Mouse (Mus musculus) neural tube, embryonic 14.5 days (tissue): ENCODE data around the gene Garnl3. TPM values are rescaled to one million over a fixed set of nuclear protein-coding genes. Genes with fewer than 3 reads are reported as not detected.
A peak's percentile ranks its signal among the peaks of the same experiment; 100 is the strongest.

Experiments used
- ATAC-seq: fragments of 200-750 bp; cut with Nextera tagmentation; 2 replicates; pipeline ENCODE4 v1.8.0; 2017; ENCODE audit warnings: low read depth, mild to moderate bottlenecking, moderate TSS enrichment, moderate library complexity
- H3K27ac ChIP-seq: fragments of 300-500 bp; sonication (generic); 2 replicates; pipeline ENCODE4 v1.5.1; 2014; ENCODE audit warnings: low read depth, mild to moderate bottlenecking, control low read depth, low read length, moderate library complexity, mixed read lengths
- H3K27me3 ChIP-seq: fragments of 300-500 bp; sonication (generic); 2 replicates; pipeline ENCODE4 v1.6.1; 2014; ENCODE audit warnings: low read length; ENCODE audit not compliant: control insufficient read depth, insufficient read depth
- H3K36me3 ChIP-seq: fragments of 300-500 bp; sonication (generic); 2 replicates; pipeline ENCODE4 v1.6.1; 2014; ENCODE audit warnings: low read length, mixed read lengths; ENCODE audit not compliant: control insufficient read depth, insufficient read depth
- H3K4me1 ChIP-seq: fragments of 300-500 bp; sonication (generic); 2 replicates; pipeline ENCODE4 v1.6.1; 2014; ENCODE audit warnings: low read length; ENCODE audit not compliant: control insufficient read depth, insufficient read depth
- H3K4me2 ChIP-seq: fragments of 300-500 bp; sonication (generic); 2 replicates; pipeline ENCODE4 v1.6.1; 2014; ENCODE audit warnings: mild to moderate bottlenecking, low read depth, low read length, control low read depth
- H3K4me3 ChIP-seq: fragments of 300-500 bp; sonication (generic); 2 replicates; pipeline ENCODE4 v1.5.1; 2014; ENCODE audit warnings: low read depth, low read length, control low read depth, mixed read lengths
- H3K9ac ChIP-seq: fragments of 300-500 bp; sonication (generic); replicated peaks from 2 replicates; pipeline ENCODE4 v1.6.1; 2014; ENCODE audit warnings: low read depth, mild to moderate bottlenecking, control low read depth, low read length, mixed read lengths
- H3K9me3 ChIP-seq: fragments of 300-500 bp; sonication (generic); 2 replicates; pipeline ENCODE4 v1.6.1; 2016; ENCODE audit warnings: low read length; ENCODE audit not compliant: control insufficient read depth
- WGBS: fragments of 180-500 bp; shearing (Covaris S2); extraction: QIAGEN DNeasy Blood & Tissue Kit; methylation state at CpG from one replicate; pipeline ENCODE4 v1.1.7; 2014; 5-methylcytosine and 5-hydroxymethylcytosine counted together
- polyA plus RNA-seq: library from polyadenylated mRNA; unstranded; fragments of >200 nt; fragmentation: Nextera tagmentation; extraction: Ambion mirVana; gene quantifications from 2 replicates; pipeline ENCODE4 v1.2.1, GENCODE M21; 2014

Gene Garnl3
- polyA plus RNA-seq, result 57.1 and 65.7 TPM in 2 replicates

- H3K4me1 ChIP-seq, result peaks cover 10% of the 10 kb centered on the region; the same call in 1 of the 2 replicates
- H3K36me3 ChIP-seq, result 0 out of 2 replicates have a peak, but pooled peaks cover 4% of the 10 kb centered on the region
- H3K9ac ChIP-seq, result peak within 1 kb of the TSS; percentile 78; the same call in 1 of the 2 replicates
- peak within 1 kb of the TSS; percentile 39; the same call in 1 of the 2 replicates for H3K27ac ChIP-seq
- 1% methylated on average over 22 of the region's 22 CpGs for WGBS
- no peaks in the 10 kb centered on the region for H3K9me3 ChIP-seq
- H3K4me3 ChIP-seq, result peak within 1 kb of the TSS; percentile 67
- H3K4me2 ChIP-seq, result peak within 1 kb of the TSS; percentile 98
- ATAC-seq, result peak; percentile 56
- H3K27me3 ChIP-seq, result 0 out of 2 replicates have a peak, but pooled peaks cover 3% of the 10 kb centered on the region
These were observed at the start of gene Garnl3 for GRCm38 (mm10) chr2:33131500-33132092. Garnl3 (minus strand) TSS chr2:33131654.

- Histone ChIP-seq H3K27ac (peak overlapping the region; percentile 28; the same call in 1 of the 2 replicates), H3K27me3 (no peaks in the 10 kb centered on the region), H3K9me3 (no peaks in the 10 kb centered on the region), H3K36me3 (no peaks in the 10 kb centered on the region), H3K4me3 (no peak overlapping the region), H3K9ac (no peak overlapping the region), H3K4me2 (no peak overlapping the region), H3K4me1 (peaks cover 25% of the 10 kb centered on the region)
- ATAC-seq, result no peak
- 43% methylated on average over 16 of the region's 16 CpGs for WGBS
These were observed 48.6 kb upstream of the Garnl3 start for GRCm38 (mm10) chr2:33179930-33180630.

- H3K9ac ChIP-seq, result no peak overlapping the region
- H3K4me3 ChIP-seq, result no peak overlapping the region
- peaks cover 25% of the 10 kb centered on the region for H3K4me1 ChIP-seq
- H3K4me2 ChIP-seq, result no peak overlapping the region
- WGBS, result 53% methylated on average over 14 of the region's 14 CpGs
- H3K27me3 ChIP-seq, result no peaks in the 10 kb centered on the region
- ATAC-seq, result peak; percentile 53; the same call in 1 of the 2 replicates
- H3K36me3 ChIP-seq, result no peaks in the 10 kb centered on the region
- peak overlapping the region; percentile 28; the same call in 1 of the 2 replicates for H3K27ac ChIP-seq
- H3K9me3 ChIP-seq, result no peaks in the 10 kb centered on the region
These were observed 47.9 kb upstream of the Garnl3 start for GRCm38 (mm10) chr2:33179171-33179929.

- H3K4me3 ChIP-seq, result no peak overlapping the region
These were observed 46.9 kb upstream of the Garnl3 start for GRCm38 (mm10) chr2:33178243-33178932.

GRCm38 (mm10) chr2:33177443-33178242 is 46.2 kb upstream of the Garnl3 start:
- no peak overlapping the region for H3K9ac ChIP-seq
- peaks cover 25% of the 10 kb centered on the region for H3K4me1 ChIP-seq
- H3K27me3 ChIP-seq, result no peaks in the 10 kb centered on the region
- no peak for ATAC-seq
- no peak overlapping the region for H3K4me3 ChIP-seq
- no peaks in the 10 kb centered on the region for H3K36me3 ChIP-seq
- WGBS, result 86% methylated on average over 12 of the region's 12 CpGs
- H3K9me3 ChIP-seq, result no peaks in the 10 kb centered on the region
- H3K27ac ChIP-seq, result no peak overlapping the region
- no peak overlapping the region for H3K4me2 ChIP-seq

More at GRCm38 (mm10) chr2:33178243-33178932, 46.9 kb upstream of the Garnl3 start:
- Histone ChIP-seq H3K27ac (no peak overlapping the region), H3K4me1 (peaks cover 25% of the 10 kb centered on the region), H3K9ac (no peak overlapping the region), H3K9me3 (no peaks in the 10 kb centered on the region), H3K36me3 (no peaks in the 10 kb centered on the region), H3K27me3 (no peaks in the 10 kb centered on the region), H3K4me2 (no peak overlapping the region)
- 49% methylated on average over 11 of the region's 11 CpGs for WGBS
- peak; percentile 50; the same call in 1 of the 2 replicates for ATAC-seq

- ATAC-seq, result no peak
- no peak overlapping the region for H3K4me3 ChIP-seq
- H3K27ac ChIP-seq, result no peak overlapping the region
- no peaks in the 10 kb centered on the region for H3K9me3 ChIP-seq
- peaks cover under 1% of the 10 kb centered on the region; the same call in 1 of the 2 replicates for H3K36me3 ChIP-seq
- H3K4me2 ChIP-seq, result no peak overlapping the region
- H3K4me1 ChIP-seq, result peaks cover 25% of the 10 kb centered on the region
- no peaks in the 10 kb centered on the region for H3K27me3 ChIP-seq
- 56% methylated on average over 2 of the region's 2 CpGs for WGBS
- no peak overlapping the region for H3K9ac ChIP-seq
These were observed 45.5 kb upstream of the Garnl3 start for GRCm38 (mm10) chr2:33176921-33177320.

- H3K27me3 ChIP-seq, result no peaks in the 10 kb centered on the region
- no peak overlapping the region for H3K4me2 ChIP-seq
- peaks cover 25% of the 10 kb centered on the region for H3K4me1 ChIP-seq
- no peaks in the 10 kb centered on the region for H3K9me3 ChIP-seq
- ATAC-seq, result no peak
- H3K27ac ChIP-seq, result no peak overlapping the region
- H3K9ac ChIP-seq, result no peak overlapping the region
- WGBS, result 45% methylated on average over 7 of the region's 7 CpGs
- H3K36me3 ChIP-seq, result peaks cover 3% of the 10 kb centered on the region; the same call in 1 of the 2 replicates
- no peak overlapping the region for H3K4me3 ChIP-seq
These were observed 45.1 kb upstream of the Garnl3 start for GRCm38 (mm10) chr2:33176516-33176915.

- WGBS, result 74% methylated on average over 7 of the region's 7 CpGs
- no peak for ATAC-seq
- Histone ChIP-seq H3K27ac (no peak overlapping the region), H3K9me3 (no peaks in the 10 kb centered on the region), H3K4me2 (no peak overlapping the region), H3K27me3 (no peaks in the 10 kb centered on the region), H3K36me3 (peaks cover 8% of the 10 kb centered on the region), H3K9ac (no peak overlapping the region), H3K4me1 (peaks cover 10% of the 10 kb centered on the region; the same call in 1 of the 2 replicates), H3K4me3 (no peak overlapping the region)
These were observed 42.2 kb upstream of the Garnl3 start for GRCm38 (mm10) chr2:33173686-33174085.
